ENCODE assay signal across 27 mouse cellular contexts in genomic region chr12:83517580-83517979, GRCm38 (mm10). TPM values are rescaled to one million over a fixed set of nuclear protein-coding genes. Genes with fewer than 3 reads are reported as not detected.
DNase-seq lines count a peak whose midpoint lies in the region; ATAC-seq and TF ChIP-seq lines count a peak whose summit lies in the region.
"Had no signal": no experiment of that assay in that cellular context is flagged by ENCODE, and none has a peak within 500 bp of the region (broad histone marks: within the 10 kb centered on the region; RNA-seq: fewer than 3 reads in every experiment).

No protein-coding gene starts in this region.

- H3K27me3 ChIP-seq in liver, embryonic 11.5 days (replicated peaks; ENCODE audit: control insufficient read depth, insufficient read depth, low read length): no peaks in the 10 kb centered on the region
- peaks cover 7% of the 10 kb centered on the region; the same call in 1 of the 2 replicates for H3K27me3 ChIP-seq in liver, embryonic 12.5 days (replicated peaks)
- H3K27me3 ChIP-seq in G1E (ENCODE audit: insufficient read depth, low read length): peaks cover 17% of the 10 kb centered on the region
- no peaks in the 10 kb centered on the region for H3K27me3 ChIP-seq in liver, postnatal 0 days (ENCODE audit: insufficient read depth, low read length)
- no peaks in the 10 kb centered on the region for H3K27me3 ChIP-seq in intestine, embryonic 16.5 days (replicated peaks; ENCODE audit: control insufficient read depth, insufficient read depth, low read length)
- H3K27me3 ChIP-seq: embryonic facial prominence, embryonic 12.5 days; embryonic facial prominence, embryonic 15.5 days; heart, embryonic 13.5 days had no signal

- 35% methylated on average over 3 of the region's 3 CpGs for WGBS in liver, embryonic 11.5 days
- 32% methylated on average over 3 of the region's 3 CpGs for WGBS in liver, embryonic 12.5 days (ENCODE audit: insufficient replicate concordance)
- WGBS in liver, postnatal 0 days (ENCODE audit: insufficient replicate concordance): 67% methylated on average over 3 of the region's 3 CpGs
- WGBS in intestine, embryonic 16.5 days: 81% methylated on average over 3 of the region's 3 CpGs

- H3K27ac ChIP-seq in liver, embryonic 11.5 days (ENCODE audit: low read depth, low read length): peak overlapping the region; percentile 25; the same call in 1 of the 2 replicates
- no peak overlapping the region for H3K27ac ChIP-seq in liver, embryonic 12.5 days
- H3K27ac ChIP-seq in liver, postnatal 0 days (ENCODE audit: low read depth): no peak overlapping the region
- H3K27ac ChIP-seq in intestine, embryonic 16.5 days (ENCODE audit: low read length): no peak overlapping the region
- H3K27ac ChIP-seq: embryonic facial prominence, embryonic 12.5 days; embryonic facial prominence, embryonic 15.5 days; gastrocnemius, adult 2 months; heart, adult 2 months; heart, embryonic 10.5 days; heart, embryonic 13.5 days; hindbrain, embryonic 14.5 days; hindbrain, postnatal 0 days had no signal

- ATAC-seq in liver, embryonic 11.5 days (replicated peaks; ENCODE audit: low FRiP score): no peak
- no peak for ATAC-seq in liver, embryonic 12.5 days
- peak; percentile 15; the same call in 1 of the 2 replicates for ATAC-seq in G1E (ENCODE audit: extremely low read depth, insufficient number of reproducible peaks, low FRiP score, poor library complexity, severe bottlenecking)
- no peak for ATAC-seq in liver, postnatal 0 days
- no peak for ATAC-seq in intestine, embryonic 16.5 days
- ATAC-seq in granulocyte monocyte progenitor cell, adult 5-6 weeks (replicated peaks; ENCODE audit: poor library complexity, severe bottlenecking): no peak
- ATAC-seq: forebrain, embryonic 14.5 days; forebrain, postnatal 0 days; hindbrain, postnatal 0 days; Patski had no signal

- no peak overlapping the region for H3K9ac ChIP-seq in liver, embryonic 11.5 days (ENCODE audit: low read depth, low read length)
- no peak overlapping the region for H3K9ac ChIP-seq in liver, embryonic 12.5 days
- no peak overlapping the region for H3K9ac ChIP-seq in liver, postnatal 0 days (replicated peaks)
- no peak overlapping the region for H3K9ac ChIP-seq in intestine, embryonic 16.5 days (ENCODE audit: low read depth, low read length)
- H3K9ac ChIP-seq: embryonic facial prominence, embryonic 12.5 days; embryonic facial prominence, embryonic 15.5 days; forebrain, postnatal 0 days; heart, embryonic 13.5 days; hindbrain, embryonic 14.5 days had no signal

- TF ChIP-seq CTCF in G1E (IDR thresholded peaks at IDR 0.05; ENCODE audit: low read depth, low read length): no peak
- TF ChIP-seq CTCF in liver, postnatal 0 days (IDR thresholded peaks at IDR 0.05; ENCODE audit: low read depth): no peak

- no peaks in the 10 kb centered on the region for H3K36me3 ChIP-seq in liver, embryonic 11.5 days (ENCODE audit: control insufficient read depth, insufficient read depth, low read length)
- H3K36me3 ChIP-seq in liver, embryonic 12.5 days: no peaks in the 10 kb centered on the region
- H3K36me3 ChIP-seq in G1E (replicated peaks): peaks cover 3% of the 10 kb centered on the region
- no peaks in the 10 kb centered on the region for H3K36me3 ChIP-seq in liver, postnatal 0 days (replicated peaks; ENCODE audit: insufficient read depth, low read length)
- no peaks in the 10 kb centered on the region for H3K36me3 ChIP-seq in intestine, embryonic 16.5 days (ENCODE audit: control insufficient read depth, insufficient read depth, low read length)
- H3K36me3 ChIP-seq: embryonic facial prominence, embryonic 12.5 days; embryonic facial prominence, embryonic 15.5 days; heart, embryonic 10.5 days; heart, embryonic 13.5 days had no signal

- 0 out of 2 replicates have a peak overlapping the region, but pooled peaks have one; percentile 12 for H3K4me2 ChIP-seq in liver, embryonic 11.5 days
- H3K4me2 ChIP-seq in liver, embryonic 12.5 days: no peak overlapping the region
- no peak overlapping the region for H3K4me2 ChIP-seq in liver, postnatal 0 days (ENCODE audit: low read depth, low read length)
- H3K4me2 ChIP-seq in intestine, embryonic 16.5 days (ENCODE audit: low read depth, low read length): no peak overlapping the region
- H3K4me2 ChIP-seq: embryonic facial prominence, embryonic 12.5 days; embryonic facial prominence, embryonic 15.5 days; heart, embryonic 13.5 days; hindbrain, embryonic 14.5 days had no signal

- peak; percentile 83 for TF ChIP-seq EP300 in liver, postnatal 0 days (IDR thresholded peaks at IDR 0.05; ENCODE audit: low read depth)

- H3K4me3 ChIP-seq in liver, embryonic 11.5 days (ENCODE audit: low read depth, low read length): no peak overlapping the region
- H3K4me3 ChIP-seq in liver, embryonic 12.5 days: no peak overlapping the region
- peak overlapping the region; percentile 10; the same call in 1 of the 2 replicates for H3K4me3 ChIP-seq in G1E (ENCODE audit: low read depth, low read length)
- no peak overlapping the region for H3K4me3 ChIP-seq in liver, postnatal 0 days (ENCODE audit: low read depth, low read length)
- H3K4me3 ChIP-seq in intestine, embryonic 16.5 days (ENCODE audit: low read length): no peak overlapping the region
- H3K4me3 ChIP-seq: embryonic facial prominence, embryonic 12.5 days; embryonic facial prominence, embryonic 15.5 days; gastrocnemius, adult 2 months; heart, adult 2 months; heart, embryonic 10.5 days; heart, embryonic 13.5 days had no signal

- H3K9me3 ChIP-seq in liver, embryonic 11.5 days (ENCODE audit: control insufficient read depth, low read length): no peaks in the 10 kb centered on the region
- H3K9me3 ChIP-seq in liver, embryonic 12.5 days (replicated peaks): no peaks in the 10 kb centered on the region
- no peaks in the 10 kb centered on the region for H3K9me3 ChIP-seq in G1E (replicated peaks)
- no peaks in the 10 kb centered on the region for H3K9me3 ChIP-seq in liver, postnatal 0 days (ENCODE audit: low read length)
- H3K9me3 ChIP-seq in intestine, embryonic 16.5 days (ENCODE audit: control insufficient read depth, low read length): no peaks in the 10 kb centered on the region
- H3K9me3 ChIP-seq: embryonic facial prominence, embryonic 12.5 days; embryonic facial prominence, embryonic 15.5 days; heart, embryonic 10.5 days; heart, embryonic 13.5 days had no signal

- no peak for DNase-seq in liver, embryonic 11.5 days (ENCODE audit: low spot score)
- no peak for DNase-seq in G1E (ENCODE audit: low spot score)
- DNase-seq in liver, postnatal 0 days: no peak
- no peak for DNase-seq in layer of hippocampus, postnatal 14 days (ENCODE audit: low spot score in 2 of 2)
- DNase-seq: adrenal gland, postnatal 10 days; adrenal gland, postnatal 36 days; cerebellum, adult 11 months; cerebellum, adult 2 months; cerebellum, adult 9-11 months; cerebellum, postnatal 25 days; forebrain, postnatal 0 days; gastrocnemius, postnatal 14 days; heart, adult 2 months; heart, postnatal 14 days; heart, postnatal 4 days had no signal

- H3K4me1 ChIP-seq in liver, embryonic 11.5 days (replicated peaks; ENCODE audit: control insufficient read depth, insufficient read depth, low read length): peaks cover 20% of the 10 kb centered on the region
- H3K4me1 ChIP-seq in liver, embryonic 12.5 days: peaks cover 57% of the 10 kb centered on the region
- H3K4me1 ChIP-seq in G1E (ENCODE audit: insufficient read depth, low read depth, low read length): peaks cover 77% of the 10 kb centered on the region
- H3K4me1 ChIP-seq in liver, postnatal 0 days (ENCODE audit: insufficient read depth): peaks cover 9% of the 10 kb centered on the region
- H3K4me1 ChIP-seq in intestine, embryonic 16.5 days (ENCODE audit: control insufficient read depth, insufficient read depth, low read length): peaks cover 14% of the 10 kb centered on the region

RNA-seq across cellular contexts. Expression of gene Dcaf4, which starts 2.7 kb away (rescaled TPM):
- 29.9 and 32.7 TPM in 2 replicates for polyA plus RNA-seq in liver, embryonic 11.5 days (2014; fragmentation: Nextera tagmentation; extraction: Ambion mirVana)
- polyA plus RNA-seq in liver, embryonic 12.5 days (2016; fragmentation: Nextera tagmentation; extraction: Ambion mirVana): 16.9 and 18.7 TPM in 2 replicates
- 36.1 and 46.1 TPM in 2 replicates for total RNA-seq in G1E (2014; fragmentation: Nextera tagmentation)
- total RNA-seq in G1E (2017): 21.5 and 23.1 TPM in 2 replicates
- polyA plus RNA-seq in G1E (2012): 30.5 and 31.2 TPM in 2 replicates
- polyA plus RNA-seq in liver, postnatal 0 days (2015; fragmentation: Nextera tagmentation; extraction: Ambion mirVana): 6.8 and 8.0 TPM in 2 replicates
- 10 to 100 TPM; 31.8 to 32.1 TPM for total RNA-seq in layer of hippocampus, postnatal 14 days (2021)
- 24.6 and 29.5 TPM in 2 replicates for polyA plus RNA-seq in intestine, embryonic 16.5 days (2015; fragmentation: Nextera tagmentation; extraction: Ambion mirVana)
- 8.5 and 26.0 TPM in 2 replicates for total RNA-seq in granulocyte monocyte progenitor cell, adult 5-6 weeks (2014; fragmentation: Nextera tagmentation)
- total RNA-seq in granulocyte monocyte progenitor cell, adult 5-6 weeks (2017): 10.7 and 12.4 TPM in 2 replicates

RNA-seq across cellular contexts. Expression of gene Dpf3, which starts 30.1 kb away (rescaled TPM):
- 13.0 and 14.6 TPM in 2 replicates for polyA plus RNA-seq in liver, embryonic 11.5 days (2014; fragmentation: Nextera tagmentation; extraction: Ambion mirVana)
- 8.2 and 8.5 TPM in 2 replicates for polyA plus RNA-seq in liver, embryonic 12.5 days (2016; fragmentation: Nextera tagmentation; extraction: Ambion mirVana)
- total RNA-seq in G1E (2014; fragmentation: Nextera tagmentation) (11.7 and 19.7 TPM in 2 replicates), G1E (2017) (8.1 and 8.8 TPM in 2 replicates)
- polyA plus RNA-seq in G1E (2012): 12.8 and 13.8 TPM in 2 replicates
- 4.5 and 7.5 TPM in 2 replicates for polyA plus RNA-seq in liver, postnatal 0 days (2015; fragmentation: Nextera tagmentation; extraction: Ambion mirVana)
- total RNA-seq in layer of hippocampus, postnatal 14 days (2021): 10 to 100 TPM; 26.4 to 27.8 TPM
- polyA plus RNA-seq in intestine, embryonic 16.5 days (2015; fragmentation: Nextera tagmentation; extraction: Ambion mirVana): 7.4 and 8.0 TPM in 2 replicates
- not detected in 2 replicates for total RNA-seq in granulocyte monocyte progenitor cell, adult 5-6 weeks (2014; fragmentation: Nextera tagmentation)
- 0.31 and 2.2 TPM in 2 replicates for total RNA-seq in granulocyte monocyte progenitor cell, adult 5-6 weeks (2017)
